Mouse (Mus musculus) c-Kit-positive CD71-negative TER-119-negative erythroid progenitor cells, embryonic 14.5 days (primary cell): ENCODE results near the gene Tymp.

Experiments used
- DNase-seq: peaks from one replicate; pipeline ENCODE4 v3.0.0-alpha.2; 2013; ENCODE audit warnings: low read depth

The Tymp gene

GRCm38 (mm10) chr15:89326441-89326840 is 50.4 kb downstream of the Tymp start:
- DNase-seq, result no peak

GRCm38 (mm10) chr15:89323656-89324055 is 53.2 kb downstream of the Tymp start:
- DNase-seq, result no peak

- DNase-seq, result no peak
Measured at GRCm38 (mm10) chr15:89322670-89323522, 53.9 kb downstream of the Tymp start, which contains the start of gene Adm2. Adm2 (plus strand) TSS chr15:89322720.
